Mouse (Mus musculus): ENCODE results near the gene Fbxl7.

DNA sequence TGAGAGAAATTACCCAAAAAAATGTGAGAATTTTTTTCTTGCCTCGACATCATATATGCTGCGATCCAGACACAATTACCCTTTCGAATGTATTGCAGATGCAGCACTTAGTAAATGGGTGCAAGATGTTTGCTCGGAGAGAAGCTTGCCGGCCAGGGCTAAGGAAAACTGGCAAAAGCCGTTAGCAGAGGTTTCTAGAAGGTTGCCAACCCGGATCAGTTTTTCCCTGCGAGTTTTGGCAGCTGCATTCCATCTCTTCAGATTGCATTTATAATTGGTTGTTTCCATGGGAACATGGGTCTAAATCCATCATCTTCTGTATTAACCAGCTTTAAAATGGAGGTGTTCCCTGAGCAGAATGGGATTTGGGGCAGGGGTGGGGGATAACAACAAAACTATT, 240.4 kb downstream of the Fbxl7 start:
- TF ChIP-seq CTCF (IDR thresholded peaks at IDR 0.05; ENCODE audit: low read depth) (no peak), EP300 (IDR thresholded peaks at IDR 0.05; ENCODE audit: low read depth) (no peak)

Data from liver, embryonic 14.5 days (tissue).